Mouse (Mus musculus): ENCODE measurements around the gene Serpinb2. TPM values are rescaled to one million over a fixed set of nuclear protein-coding genes. Genes with fewer than 3 reads are reported as not detected.

Serpinb2 gene
- polyA plus RNA-seq (2015; fragmentation: Nextera tagmentation; extraction: Ambion mirVana): 0.14 TPM in 1 of 2 replicates, not detected in the other

GRCm38 (mm10) chr1:107511252-107511651, at the start of gene Serpinb2:
Gene Serpinb2, plus strand, starts transcription at chr1:107511423.
- Histone ChIP-seq H3K27ac (ENCODE audit: low read length) (no peak within 1 kb of the TSS), H3K9me3 (replicated peaks; ENCODE audit: control insufficient read depth, low read length, poor library complexity, severe bottlenecking) (no peaks in the 10 kb centered on the region), H3K9ac (ENCODE audit: low read depth, low read length) (no peak within 1 kb of the TSS), H3K4me3 (ENCODE audit: low read depth, low read length) (no peak within 1 kb of the TSS), H3K36me3 (ENCODE audit: control insufficient read depth, insufficient read depth, low read length) (no peaks in the 10 kb centered on the region), H3K4me2 (ENCODE audit: low read length) (no peak within 1 kb of the TSS), H3K4me1 (ENCODE audit: control insufficient read depth, insufficient read depth, low read length) (no peaks in the 10 kb centered on the region), H3K27me3 (ENCODE audit: control insufficient read depth, insufficient read depth, low read depth, low read length) (no peaks in the 10 kb centered on the region)
- WGBS: 61% methylated on average over 5 of the region's 5 CpGs
- no peak for ATAC-seq

DNA sequence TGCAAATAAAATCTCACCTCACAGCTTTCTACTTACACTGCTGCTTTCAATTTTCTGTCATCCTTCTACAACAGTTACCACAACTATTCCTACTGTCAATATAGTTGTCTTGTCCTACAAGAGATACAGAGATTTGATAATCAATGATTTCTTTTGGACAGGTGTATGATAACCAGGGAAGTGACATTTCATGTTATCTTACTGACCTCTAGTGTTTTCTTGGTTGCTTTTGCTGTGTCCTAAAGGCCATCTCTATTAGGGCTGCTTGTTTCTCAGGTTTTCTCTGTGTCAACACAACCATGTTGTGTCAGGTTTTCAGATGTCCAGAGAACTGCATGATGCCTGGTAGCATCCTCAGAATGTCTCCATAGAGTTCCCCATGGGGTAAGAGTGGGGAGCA, 31.3 kb upstream of the Serpinb2 start:
- no peak overlapping the region for H3K9ac ChIP-seq (ENCODE audit: low read depth, low read length)
- H3K4me2 ChIP-seq (ENCODE audit: low read length): no peak overlapping the region
- H3K4me1 ChIP-seq (ENCODE audit: control insufficient read depth, insufficient read depth, low read length): peaks cover 3% of the 10 kb centered on the region; the same call in 1 of the 2 replicates
- ATAC-seq: no peak
- no peaks in the 10 kb centered on the region for H3K9me3 ChIP-seq (replicated peaks; ENCODE audit: control insufficient read depth, low read length, poor library complexity, severe bottlenecking)
- no peak overlapping the region for H3K27ac ChIP-seq (ENCODE audit: low read length)
- no peaks in the 10 kb centered on the region for H3K27me3 ChIP-seq (ENCODE audit: control insufficient read depth, insufficient read depth, low read depth, low read length)
- no peak overlapping the region for H3K4me3 ChIP-seq (ENCODE audit: low read depth, low read length)
- no peaks in the 10 kb centered on the region for H3K36me3 ChIP-seq (ENCODE audit: control insufficient read depth, insufficient read depth, low read length)

DNA sequence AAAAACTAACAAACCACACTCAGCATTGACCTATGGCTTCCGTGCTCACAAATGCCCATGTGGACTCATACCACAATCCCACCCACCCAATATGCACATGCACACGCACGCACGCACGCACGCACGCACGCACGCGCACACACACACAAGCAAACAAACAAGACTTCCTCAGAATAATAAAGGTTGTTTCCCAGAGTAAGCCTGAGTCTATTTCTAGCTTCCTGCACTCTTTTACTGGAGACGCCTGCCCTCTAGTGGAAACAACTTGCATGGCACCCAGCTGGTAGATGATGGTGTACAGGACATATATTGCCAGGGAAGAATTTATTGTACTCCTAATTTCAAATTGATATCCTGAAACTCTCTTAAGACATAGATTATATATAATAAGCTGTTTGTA, 29.8 kb upstream of the Serpinb2 start:
- H3K36me3 ChIP-seq (ENCODE audit: control insufficient read depth, insufficient read depth, low read length): no peaks in the 10 kb centered on the region
- peak; percentile 88 for ATAC-seq
- H3K4me2 ChIP-seq (ENCODE audit: low read length): peak overlapping the region; percentile 42
- H3K4me1 ChIP-seq (ENCODE audit: control insufficient read depth, insufficient read depth, low read length): peaks cover 3% of the 10 kb centered on the region; the same call in 1 of the 2 replicates
- WGBS: 23% methylated on average over 11 of the region's 11 CpGs
- no peaks in the 10 kb centered on the region for H3K9me3 ChIP-seq (replicated peaks; ENCODE audit: control insufficient read depth, low read length, poor library complexity, severe bottlenecking)
- H3K27ac ChIP-seq (ENCODE audit: low read length): no peak overlapping the region
- H3K27me3 ChIP-seq (ENCODE audit: control insufficient read depth, insufficient read depth, low read depth, low read length): no peaks in the 10 kb centered on the region
- no peak overlapping the region for H3K4me3 ChIP-seq (ENCODE audit: low read depth, low read length)
- no peak overlapping the region for H3K9ac ChIP-seq (ENCODE audit: low read depth, low read length)

DNA sequence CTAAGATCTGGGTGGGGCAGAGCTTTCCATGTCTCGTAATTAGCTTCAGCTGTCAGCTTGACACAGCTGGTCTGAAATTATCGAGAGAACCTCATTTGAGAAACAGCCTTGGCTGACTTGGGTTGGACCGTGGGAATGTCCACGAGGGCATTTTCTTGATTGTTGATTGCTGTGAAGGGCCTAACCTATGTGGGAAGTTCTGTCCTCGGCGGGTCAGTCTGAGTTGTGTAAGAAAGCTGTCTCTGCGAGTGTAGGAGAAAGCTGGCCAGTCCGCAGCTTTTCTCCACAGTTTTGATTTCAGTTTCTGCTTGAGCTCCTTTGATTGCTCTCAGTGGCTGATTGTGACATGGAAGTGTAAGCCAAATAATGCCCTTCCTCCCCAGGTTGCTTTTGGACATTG, 21.6 kb upstream of the Serpinb2 start:
- no peak overlapping the region for H3K4me2 ChIP-seq (ENCODE audit: low read length)
- no peak for ATAC-seq
- H3K27me3 ChIP-seq (ENCODE audit: control insufficient read depth, insufficient read depth, low read depth, low read length): no peaks in the 10 kb centered on the region
- no peaks in the 10 kb centered on the region for H3K36me3 ChIP-seq (ENCODE audit: control insufficient read depth, insufficient read depth, low read length)
- no peak overlapping the region for H3K9ac ChIP-seq (ENCODE audit: low read depth, low read length)
- H3K4me3 ChIP-seq (ENCODE audit: low read depth, low read length): no peak overlapping the region
- H3K27ac ChIP-seq (ENCODE audit: low read length): no peak overlapping the region
- no peaks in the 10 kb centered on the region for H3K9me3 ChIP-seq (replicated peaks; ENCODE audit: control insufficient read depth, low read length, poor library complexity, severe bottlenecking)
- 86% methylated on average over 8 of the region's 8 CpGs for WGBS
- H3K4me1 ChIP-seq (ENCODE audit: control insufficient read depth, insufficient read depth, low read length): no peaks in the 10 kb centered on the region

GRCm38 (mm10) chr1:107496789-107497188, 14.4 kb upstream of the Serpinb2 start:
- Histone ChIP-seq H3K4me2 (ENCODE audit: low read length) (no peak overlapping the region), H3K27me3 (ENCODE audit: control insufficient read depth, insufficient read depth, low read depth, low read length) (no peaks in the 10 kb centered on the region), H3K9me3 (replicated peaks; ENCODE audit: control insufficient read depth, low read length, poor library complexity, severe bottlenecking) (no peaks in the 10 kb centered on the region), H3K9ac (ENCODE audit: low read depth, low read length) (no peak overlapping the region), H3K4me1 (ENCODE audit: control insufficient read depth, insufficient read depth, low read length) (no peaks in the 10 kb centered on the region), H3K27ac (ENCODE audit: low read length) (no peak overlapping the region), H3K4me3 (ENCODE audit: low read depth, low read length) (no peak overlapping the region), H3K36me3 (ENCODE audit: control insufficient read depth, insufficient read depth, low read length) (no peaks in the 10 kb centered on the region)
- ATAC-seq: no peak
- WGBS: 85% methylated on average over 2 of the region's 2 CpGs

DNA sequence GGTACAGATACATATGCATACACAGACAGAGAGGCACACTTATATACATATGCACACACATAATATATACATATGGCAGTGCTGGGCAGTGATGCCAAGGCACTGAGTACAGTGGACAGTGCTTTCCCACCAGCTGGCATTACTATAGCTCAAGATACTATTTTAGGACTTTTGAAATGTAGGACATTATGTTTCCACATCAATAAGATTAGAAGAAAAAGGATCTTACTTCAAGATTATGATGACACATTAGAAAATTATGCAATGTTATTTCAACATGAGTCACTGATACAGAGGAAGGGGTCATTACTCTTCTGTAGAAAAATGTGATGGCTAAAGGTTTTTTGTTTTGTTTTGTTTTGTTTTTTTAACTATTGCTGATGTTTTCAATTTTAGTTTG, 9.2 kb upstream of the Serpinb2 start:
- Histone ChIP-seq H3K27ac (ENCODE audit: low read length) (no peak overlapping the region), H3K27me3 (ENCODE audit: control insufficient read depth, insufficient read depth, low read depth, low read length) (no peaks in the 10 kb centered on the region), H3K4me3 (ENCODE audit: low read depth, low read length) (no peak overlapping the region), H3K9ac (ENCODE audit: low read depth, low read length) (no peak overlapping the region), H3K4me1 (ENCODE audit: control insufficient read depth, insufficient read depth, low read length) (no peaks in the 10 kb centered on the region), H3K9me3 (replicated peaks; ENCODE audit: control insufficient read depth, low read length, poor library complexity, severe bottlenecking) (no peaks in the 10 kb centered on the region), H3K4me2 (ENCODE audit: low read length) (no peak overlapping the region), H3K36me3 (ENCODE audit: control insufficient read depth, insufficient read depth, low read length) (no peaks in the 10 kb centered on the region)
- no peak for ATAC-seq

DNA sequence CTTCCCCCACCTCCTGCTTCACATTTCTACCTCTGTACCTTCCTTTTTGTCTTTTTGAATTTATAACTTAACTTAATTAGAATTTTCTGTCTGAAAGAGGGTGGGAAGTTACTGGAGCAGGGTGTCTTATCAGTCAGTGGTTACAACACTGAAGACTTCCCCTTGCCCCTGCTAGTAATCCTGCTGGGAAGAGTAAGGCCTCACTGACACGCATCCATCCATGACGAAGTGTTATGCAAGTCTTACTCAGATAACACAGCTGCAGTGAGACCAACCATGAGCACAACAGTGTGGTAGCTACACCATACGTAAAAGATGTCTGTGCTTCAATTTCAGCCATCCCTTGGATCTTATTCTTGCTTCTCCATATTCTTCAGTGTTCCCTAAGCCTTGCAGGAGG, 7.9 kb upstream of the Serpinb2 start:
- no peaks in the 10 kb centered on the region for H3K27me3 ChIP-seq (ENCODE audit: control insufficient read depth, insufficient read depth, low read depth, low read length)
- H3K27ac ChIP-seq (ENCODE audit: low read length): no peak overlapping the region
- no peak overlapping the region for H3K4me2 ChIP-seq (ENCODE audit: low read length)
- ATAC-seq: no peak
- no peaks in the 10 kb centered on the region for H3K9me3 ChIP-seq (replicated peaks; ENCODE audit: control insufficient read depth, low read length, poor library complexity, severe bottlenecking)
- no peak overlapping the region for H3K4me3 ChIP-seq (ENCODE audit: low read depth, low read length)
- H3K36me3 ChIP-seq (ENCODE audit: control insufficient read depth, insufficient read depth, low read length): no peaks in the 10 kb centered on the region
- WGBS: 85% methylated on average over 3 of the region's 3 CpGs
- H3K9ac ChIP-seq (ENCODE audit: low read depth, low read length): no peak overlapping the region
- H3K4me1 ChIP-seq (ENCODE audit: control insufficient read depth, insufficient read depth, low read length): no peaks in the 10 kb centered on the region

- 91% methylated on average over 8 of the region's 8 CpGs for WGBS
- H3K27me3 ChIP-seq (ENCODE audit: control insufficient read depth, insufficient read depth, low read depth, low read length): no peaks in the 10 kb centered on the region
These were observed 5.2 kb upstream of the Serpinb2 start for GRCm38 (mm10) chr1:107505898-107506562.

DNA sequence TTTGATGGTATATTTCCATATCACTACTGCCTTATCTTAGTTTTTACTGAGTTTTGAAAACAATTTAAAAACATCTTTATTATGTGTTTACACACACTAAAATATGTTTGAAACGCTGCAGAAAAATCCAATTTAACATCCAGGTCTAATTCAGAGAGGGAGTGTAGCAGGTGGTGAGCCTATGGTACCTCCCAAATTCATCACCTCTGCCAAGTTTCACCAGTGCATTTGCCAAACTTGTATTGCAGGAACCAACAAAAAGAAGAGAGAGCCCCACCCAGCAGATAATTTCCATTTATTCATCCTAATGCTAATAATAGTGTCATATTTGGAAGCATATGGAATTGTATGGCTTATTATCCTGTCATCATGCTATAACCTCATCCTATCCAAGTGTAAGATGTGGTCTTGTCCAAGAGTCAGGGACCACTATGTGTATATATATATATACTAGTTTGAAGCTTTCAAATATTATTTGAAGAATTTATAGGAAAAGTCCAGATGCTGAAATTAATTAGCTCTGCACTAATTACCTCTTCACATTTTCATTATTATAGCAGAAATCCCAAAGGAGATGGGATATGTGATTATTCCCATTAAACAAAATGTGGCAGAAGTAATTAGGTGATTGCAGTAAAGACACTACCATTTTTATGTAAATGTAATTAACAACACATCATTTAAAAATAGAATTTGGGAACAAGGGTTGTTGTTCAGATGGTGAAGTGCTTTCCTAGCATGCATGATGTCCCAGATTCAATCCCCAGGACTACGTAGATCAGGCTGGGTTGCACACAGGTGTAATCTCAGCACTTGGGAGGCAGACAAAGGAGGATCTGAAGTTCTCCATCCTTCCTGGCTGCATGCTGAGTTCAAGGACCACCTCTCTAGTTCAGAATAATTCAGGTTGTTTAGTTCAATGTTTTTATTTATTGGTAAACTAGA, 1.2 kb downstream of the Serpinb2 start:
- ATAC-seq: no peak
- WGBS: 67% methylated on average over 2 of the region's 2 CpGs
- no peak overlapping the region for H3K4me2 ChIP-seq (ENCODE audit: low read length)
- no peaks in the 10 kb centered on the region for H3K4me1 ChIP-seq (ENCODE audit: control insufficient read depth, insufficient read depth, low read length)
- no peak overlapping the region for H3K4me3 ChIP-seq (ENCODE audit: low read depth, low read length)
- no peaks in the 10 kb centered on the region for H3K36me3 ChIP-seq (ENCODE audit: control insufficient read depth, insufficient read depth, low read length)
- H3K9ac ChIP-seq (ENCODE audit: low read depth, low read length): no peak overlapping the region
- H3K9me3 ChIP-seq (replicated peaks; ENCODE audit: control insufficient read depth, low read length, poor library complexity, severe bottlenecking): no peaks in the 10 kb centered on the region
- H3K27me3 ChIP-seq (ENCODE audit: control insufficient read depth, insufficient read depth, low read depth, low read length): no peaks in the 10 kb centered on the region
- H3K27ac ChIP-seq (ENCODE audit: low read length): no peak overlapping the region

More at GRCm38 (mm10) chr1:107505898-107506562, 5.2 kb upstream of the Serpinb2 start:
- no peak overlapping the region for H3K4me3 ChIP-seq (ENCODE audit: low read depth, low read length)
- ATAC-seq: no peak
- no peak overlapping the region for H3K4me2 ChIP-seq (ENCODE audit: low read length)
- H3K27ac ChIP-seq (ENCODE audit: low read length): no peak overlapping the region
- no peaks in the 10 kb centered on the region for H3K9me3 ChIP-seq (replicated peaks; ENCODE audit: control insufficient read depth, low read length, poor library complexity, severe bottlenecking)
- H3K9ac ChIP-seq (ENCODE audit: low read depth, low read length): no peak overlapping the region
- no peaks in the 10 kb centered on the region for H3K4me1 ChIP-seq (ENCODE audit: control insufficient read depth, insufficient read depth, low read length)
- no peaks in the 10 kb centered on the region for H3K36me3 ChIP-seq (ENCODE audit: control insufficient read depth, insufficient read depth, low read length)
